Mouse (Mus musculus) forebrain, embryonic 16.5 days (tissue): ENCODE data around the gene Phf5a. TPM values are rescaled to one million over a fixed set of nuclear protein-coding genes. Genes with fewer than 3 reads are reported as not detected.

Experiments used
- ATAC-seq: fragments of 200-750 bp; cut with Nextera tagmentation; 2 replicates; pipeline ENCODE4 v1.8.0; 2017; ENCODE audit warnings: mild to moderate bottlenecking, moderate library complexity
- H3K27ac ChIP-seq: fragments of 300-500 bp; sonication (generic); 2 replicates; pipeline ENCODE4 v1.5.1; 2014; ENCODE audit warnings: low read length, control low read depth
- H3K27me3 ChIP-seq: fragments of 300-500 bp; sonication (generic); replicated peaks from 2 replicates; pipeline ENCODE4 v1.6.1; 2014; ENCODE audit warnings: low read length; ENCODE audit not compliant: control insufficient read depth, insufficient read depth
- H3K36me3 ChIP-seq: fragments of 300-500 bp; sonication (generic); 2 replicates; pipeline ENCODE4 v1.6.1; 2014; ENCODE audit not compliant: control insufficient read depth, insufficient read depth
- H3K4me1 ChIP-seq: fragments of 300-500 bp; sonication (generic); replicated peaks from 2 replicates; pipeline ENCODE4 v1.6.1; 2014; ENCODE audit warnings: low read length; ENCODE audit not compliant: control insufficient read depth, insufficient read depth
- H3K4me2 ChIP-seq: fragments of 300-500 bp; sonication (generic); 2 replicates; pipeline ENCODE4 v1.6.1; 2014; ENCODE audit warnings: mild to moderate bottlenecking, low read length, control low read depth
- H3K4me3 ChIP-seq: fragments of 300-500 bp; sonication (generic); replicated peaks from 2 replicates; pipeline ENCODE4 v1.5.1; 2014; ENCODE audit warnings: mild to moderate bottlenecking, low read length, control low read depth
- H3K9ac ChIP-seq: fragments of 300-500 bp; sonication (generic); replicated peaks from 2 replicates; pipeline ENCODE4 v1.6.1; 2014; ENCODE audit warnings: low read depth, low read length, control low read depth
- H3K9me3 ChIP-seq: fragments of 300-500 bp; sonication (generic); 2 replicates; pipeline ENCODE4 v1.6.1; 2016; ENCODE audit warnings: low read length; ENCODE audit not compliant: control insufficient read depth
- WGBS: fragments of 180-500 bp; shearing (Covaris S2); extraction: QIAGEN DNeasy Blood & Tissue Kit; methylation state at CpG from one replicate; pipeline ENCODE4 v1.1.7; 2014; 5-methylcytosine and 5-hydroxymethylcytosine counted together
- polyA plus RNA-seq: library from polyadenylated mRNA; unstranded; fragments of >200 nt; fragmentation: Nextera tagmentation; extraction: Ambion mirVana; gene quantifications from 2 replicates; pipeline ENCODE4 v1.2.1, GENCODE M21; 2015

Gene Phf5a
- polyA plus RNA-seq, 1 experiment from 2014 or later, result 130 TPM

DNA sequence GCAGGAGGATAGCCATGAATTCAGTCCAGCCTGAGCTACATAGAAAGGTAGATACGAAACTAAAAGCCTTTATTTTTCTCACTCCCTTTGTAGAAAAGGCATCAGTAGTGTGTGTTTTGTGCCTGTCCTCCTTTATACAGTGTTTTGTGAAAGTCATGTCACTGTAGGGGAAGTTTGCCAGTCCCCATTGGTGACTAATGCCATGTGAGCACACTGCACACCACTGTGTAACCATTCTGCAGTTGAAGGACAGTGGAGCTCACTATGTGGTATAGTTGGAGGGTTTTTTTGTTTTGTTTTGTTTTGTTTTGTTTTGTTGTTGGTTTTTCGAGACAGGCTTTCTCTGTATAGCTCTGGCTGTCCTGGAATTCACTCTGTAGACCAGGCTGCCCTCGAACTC lies 53.3 kb downstream of the Phf5a start:
- WGBS, result 90% methylated on average over 3 of the region's 3 CpGs
- Histone ChIP-seq H3K36me3 (peaks cover 40% of the 10 kb centered on the region), H3K4me3 (no peak overlapping the region), H3K27me3 (no peaks in the 10 kb centered on the region), H3K4me1 (peaks cover 6% of the 10 kb centered on the region), H3K9ac (no peak overlapping the region), H3K9me3 (no peaks in the 10 kb centered on the region), H3K27ac (no peak overlapping the region), H3K4me2 (no peak overlapping the region)
- ATAC-seq, result no peak

- H3K4me3 ChIP-seq, result no peak overlapping the region
- no peaks in the 10 kb centered on the region for H3K27me3 ChIP-seq
- H3K4me2 ChIP-seq, result no peak overlapping the region
- WGBS, result 81% methylated on average over 12 of the region's 12 CpGs
- peaks cover 30% of the 10 kb centered on the region for H3K36me3 ChIP-seq
- no peak overlapping the region for H3K27ac ChIP-seq
- no peak overlapping the region for H3K9ac ChIP-seq
- H3K4me1 ChIP-seq, result peaks cover 29% of the 10 kb centered on the region
- no peaks in the 10 kb centered on the region for H3K9me3 ChIP-seq
- ATAC-seq, result no peak
Measured at GRCm38 (mm10) chr15:81814716-81815370, 56.9 kb downstream of the Phf5a start.

Other genes starting within 250 kb of the Phf5a start
- 30.8 and 32.7 TPM in 2 replicates for gene L3mbtl2, start 208.0 kb downstream of the Phf5a start, polyA plus RNA-seq
- gene Chadl, start 174.6 kb downstream of the Phf5a start, polyA plus RNA-seq, result 18.6 and 27.7 TPM in 2 replicates
- gene Zc3h7b, start 126.9 kb downstream of the Phf5a start, polyA plus RNA-seq, result 58.6 and 59.1 TPM in 2 replicates
- 123 and 143 TPM in 2 replicates for gene Rangap1, start 126.4 kb downstream of the Phf5a start, polyA plus RNA-seq
- 32.7 and 33.3 TPM in 2 replicates for gene Tef, start 69.5 kb downstream of the Phf5a start, polyA plus RNA-seq
- gene Tob2, start 13.1 kb downstream of the Phf5a start, polyA plus RNA-seq, result 19.4 and 23.8 TPM in 2 replicates
- 259 and 260 TPM in 2 replicates for gene Aco2, start 398 bp upstream of the Phf5a start, polyA plus RNA-seq
- 93.8 and 103 TPM in 2 replicates for gene Polr3h, start 54.3 kb upstream of the Phf5a start, polyA plus RNA-seq
- 133 and 182 TPM in 2 replicates for gene Csdc2, start 64.8 kb upstream of the Phf5a start, polyA plus RNA-seq
- 89.9 and 100 TPM in 2 replicates for gene Pmm1, start 89.0 kb upstream of the Phf5a start, polyA plus RNA-seq
- not detected in 2 replicates for gene 1700029P11Rik, start 108.6 kb upstream of the Phf5a start, polyA plus RNA-seq
- gene Xrcc6, start 115.9 kb upstream of the Phf5a start, polyA plus RNA-seq, result 63.0 and 63.1 TPM in 2 replicates
- gene Desi1, start 162.0 kb upstream of the Phf5a start, polyA plus RNA-seq, result 45.4 and 47.4 TPM in 2 replicates
- 284 and 285 TPM in 2 replicates for gene Snu13, start 175.7 kb upstream of the Phf5a start, polyA plus RNA-seq
- not detected in 2 replicates for gene 4930407I10Rik, start 187.2 kb upstream of the Phf5a start, polyA plus RNA-seq
- gene Mei1, start 198.1 kb upstream of the Phf5a start, polyA plus RNA-seq, result not detected in 2 replicates